Mouse (Mus musculus) liver, embryonic 16.5 days (tissue): ENCODE measurements around the gene Gm973. TPM values are rescaled to one million over a fixed set of nuclear protein-coding genes. Genes with fewer than 3 reads are reported as not detected.

Experiments used
- ATAC-seq: fragments of 200-750 bp; cut with Nextera tagmentation; 2 replicates; pipeline ENCODE4 v1.8.0; 2017; ENCODE audit warnings: low read depth, mild to moderate bottlenecking, moderate number of reproducible peaks, moderate library complexity
- H3K27ac ChIP-seq: fragments of 300-500 bp; sonication (generic); 2 replicates; pipeline ENCODE4 v1.5.1; 2014; ENCODE audit warnings: mild to moderate bottlenecking, low read length
- H3K27me3 ChIP-seq: fragments of 300-500 bp; sonication (generic); 2 replicates; pipeline ENCODE4 v1.6.1; 2014; ENCODE audit warnings: low read depth, low read length, mixed read lengths; ENCODE audit not compliant: control insufficient read depth, insufficient read depth
- H3K36me3 ChIP-seq: fragments of 300-500 bp; sonication (generic); 2 replicates; pipeline ENCODE4 v1.6.1; 2014; ENCODE audit warnings: mild to moderate bottlenecking; ENCODE audit not compliant: control insufficient read depth, insufficient read depth
- H3K4me1 ChIP-seq: fragments of 300-500 bp; sonication (generic); 2 replicates; pipeline ENCODE4 v1.6.1; 2014; ENCODE audit warnings: low read depth, low read length, mixed read lengths; ENCODE audit not compliant: control insufficient read depth
- H3K4me2 ChIP-seq: fragments of 300-500 bp; sonication (generic); 2 replicates; pipeline ENCODE4 v1.6.1; 2014; ENCODE audit warnings: low read depth, low read length, mixed read lengths
- H3K4me3 ChIP-seq: fragments of 300-500 bp; sonication (generic); 2 replicates; pipeline ENCODE4 v1.5.1; 2014; ENCODE audit warnings: low read depth, mild to moderate bottlenecking, low read length
- H3K9ac ChIP-seq: fragments of 300-500 bp; sonication (generic); 2 replicates; pipeline ENCODE4 v1.6.1; 2014; ENCODE audit warnings: low read depth, low read length
- H3K9me3 ChIP-seq: fragments of 300-500 bp; sonication (generic); replicated peaks from 2 replicates; pipeline ENCODE4 v1.6.1; 2016; ENCODE audit warnings: low read length; ENCODE audit not compliant: control insufficient read depth
- WGBS: fragments of 180-500 bp; shearing (Covaris S2); extraction: QIAGEN DNeasy Blood & Tissue Kit; methylation state at CpG from one replicate; pipeline ENCODE4 v1.1.7; 2014; ENCODE audit not compliant: insufficient replicate concordance; 5-methylcytosine and 5-hydroxymethylcytosine counted together
- polyA plus RNA-seq: library from polyadenylated mRNA; unstranded; fragments of >200 nt; fragmentation: Nextera tagmentation; extraction: Ambion mirVana; gene quantifications from 2 replicates; pipeline ENCODE4 v1.2.1, GENCODE M21; 2015

The Gm973 gene
- polyA plus RNA-seq, 1 experiment from 2014 or later, result not detected

- peaks cover 13% of the 10 kb centered on the region for H3K4me1 ChIP-seq
- H3K4me3 ChIP-seq, result no peak overlapping the region
- no peak for ATAC-seq
- H3K9ac ChIP-seq, result no peak overlapping the region
- H3K27me3 ChIP-seq, result no peaks in the 10 kb centered on the region
- H3K27ac ChIP-seq, result no peak overlapping the region
- WGBS, result 61% methylated on average over 3 of the region's 3 CpGs
- no peaks in the 10 kb centered on the region for H3K9me3 ChIP-seq
- H3K4me2 ChIP-seq, result no peak overlapping the region
- H3K36me3 ChIP-seq, result peaks cover 3% of the 10 kb centered on the region; the same call in 1 of the 2 replicates
These were observed 147.5 kb downstream of the Gm973 start for GRCm38 (mm10) chr1:59663456-59664135.

- Histone ChIP-seq H3K27ac (no peak overlapping the region), H3K4me3 (peak overlapping the region; percentile 27), H3K9me3 (no peaks in the 10 kb centered on the region), H3K27me3 (no peaks in the 10 kb centered on the region), H3K9ac (0 out of 2 replicates have a peak overlapping the region, but pooled peaks have one; percentile 43), H3K4me1 (peaks cover 9% of the 10 kb centered on the region), H3K4me2 (peak overlapping the region; percentile 70; the same call in 1 of the 2 replicates), H3K36me3 (peaks cover 3% of the 10 kb centered on the region; the same call in 1 of the 2 replicates)
- 50% methylated on average over 2 of the region's 2 CpGs for WGBS
- no peak for ATAC-seq
These were observed 152.8 kb downstream of the Gm973 start for GRCm38 (mm10) chr1:59668871-59669270.

GRCm38 (mm10) chr1:59669962-59670630 is 154.0 kb downstream of the Gm973 start:
- peak overlapping the region; percentile 98 for H3K4me3 ChIP-seq
- peak overlapping the region; percentile 70 for H3K4me2 ChIP-seq
- H3K9ac ChIP-seq, result peak overlapping the region; percentile 99
- under 1% methylated on average over 50 of the region's 54 CpGs for WGBS
- no peaks in the 10 kb centered on the region for H3K9me3 ChIP-seq
- peak overlapping the region; percentile 89 for H3K27ac ChIP-seq
- ATAC-seq, result peak; percentile 72
- H3K36me3 ChIP-seq, result peaks cover 3% of the 10 kb centered on the region; the same call in 1 of the 2 replicates
- peaks cover 9% of the 10 kb centered on the region for H3K4me1 ChIP-seq
- H3K27me3 ChIP-seq, result no peaks in the 10 kb centered on the region

GRCm38 (mm10) chr1:59670641-59671168 is 154.6 kb downstream of the Gm973 start, which contains the start of gene Sumo1:
Sumo1 (minus strand) TSS chr1:59670834.
- H3K4me1 ChIP-seq, result peaks cover 9% of the 10 kb centered on the region
- ATAC-seq, result peak; percentile 89
- peak within 1 kb of the TSS; percentile 70 for H3K4me2 ChIP-seq
- H3K9me3 ChIP-seq, result no peaks in the 10 kb centered on the region
- H3K27ac ChIP-seq, result peak within 1 kb of the TSS; percentile 89
- H3K36me3 ChIP-seq, result peaks cover 3% of the 10 kb centered on the region; the same call in 1 of the 2 replicates
- H3K4me3 ChIP-seq, result peak within 1 kb of the TSS; percentile 98
- H3K27me3 ChIP-seq, result no peaks in the 10 kb centered on the region
- under 1% methylated on average over 36 of the region's 36 CpGs for WGBS
- peak within 1 kb of the TSS; percentile 99 for H3K9ac ChIP-seq

- Histone ChIP-seq H3K27me3 (no peaks in the 10 kb centered on the region), H3K4me2 (no peak overlapping the region), H3K27ac (no peak overlapping the region), H3K4me3 (no peak overlapping the region), H3K9ac (no peak overlapping the region), H3K36me3 (no peaks in the 10 kb centered on the region), H3K9me3 (no peaks in the 10 kb centered on the region), H3K4me1 (peaks cover 5% of the 10 kb centered on the region)
- no peak for ATAC-seq
- 90% methylated on average over 2 of the region's 2 CpGs for WGBS
These were observed 157.6 kb downstream of the Gm973 start for GRCm38 (mm10) chr1:59673661-59674060.

GRCm38 (mm10) chr1:59683926-59684818 is 168.1 kb downstream of the Gm973 start:
- Histone ChIP-seq H3K9ac (peak overlapping the region; percentile 59), H3K9me3 (no peaks in the 10 kb centered on the region), H3K27ac (peak overlapping the region; percentile 76; the same call in 1 of the 2 replicates), H3K4me1 (peaks cover 11% of the 10 kb centered on the region), H3K4me2 (peak overlapping the region; percentile 82), H3K4me3 (peak overlapping the region; percentile 76), H3K27me3 (no peaks in the 10 kb centered on the region), H3K36me3 (no peaks in the 10 kb centered on the region)
- ATAC-seq, result peak; percentile 7; the same call in 1 of the 2 replicates
- WGBS, result 6% methylated on average over 11 of the region's 11 CpGs

GRCm38 (mm10) chr1:59684819-59685755 is 169.0 kb downstream of the Gm973 start, which contains the start of gene Nop58:
Nop58 (plus strand) TSS chr1:59684971.
- Histone ChIP-seq H3K9ac (peak within 1 kb of the TSS; percentile 64), H3K9me3 (no peaks in the 10 kb centered on the region), H3K36me3 (no peaks in the 10 kb centered on the region), H3K4me1 (peaks cover 11% of the 10 kb centered on the region), H3K4me3 (peak within 1 kb of the TSS; percentile 76), H3K4me2 (peak within 1 kb of the TSS; percentile 82), H3K27ac (peak within 1 kb of the TSS; percentile 76), H3K27me3 (no peaks in the 10 kb centered on the region)
- peak; percentile 96 for ATAC-seq
- WGBS, result under 1% methylated on average over 49 of the region's 49 CpGs
